8 mouse cellular contexts compared by ENCODE assay signal in genomic region chr2:78869721-78870442, GRCm38 (mm10). TPM values are rescaled to one million over a fixed set of nuclear protein-coding genes. Genes with fewer than 3 reads are reported as not detected.
DNase-seq lines count a peak whose midpoint lies in the region; ATAC-seq lines count a peak whose summit lies in the region.

No protein-coding gene starts in this region.

- H3K9ac ChIP-seq in embryonic facial prominence, embryonic 13.5 days, result peak overlapping the region; percentile 96
- peak overlapping the region; percentile 99 for H3K9ac ChIP-seq in midbrain, embryonic 11.5 days (ENCODE audit: low read length)
- H3K9ac ChIP-seq in stomach, embryonic 16.5 days (ENCODE audit: low read length), result peak overlapping the region; percentile 98

- no peak for ATAC-seq in embryonic facial prominence, embryonic 13.5 days (ENCODE audit: insufficient number of reproducible peaks, insufficient read depth, low FRiP score, low TSS enrichment, low read depth)
- ATAC-seq in midbrain, embryonic 11.5 days (ENCODE audit: low FRiP score), result no peak
- no peak for ATAC-seq in stomach, embryonic 16.5 days (ENCODE audit: insufficient read depth, low FRiP score)

- H3K4me3 ChIP-seq in embryonic facial prominence, embryonic 13.5 days, result peak overlapping the region; percentile 69
- H3K4me3 ChIP-seq in limb, embryonic 10.5 days, result peak overlapping the region; percentile 88
- peak overlapping the region; percentile 69 for H3K4me3 ChIP-seq in midbrain, embryonic 11.5 days (ENCODE audit: low read depth, low read length)
- H3K4me3 ChIP-seq in stomach, embryonic 16.5 days (replicated peaks; ENCODE audit: low read length), result peak overlapping the region; percentile 81

- 0 out of 2 replicates have a peak, but pooled peaks cover 1% of the 10 kb centered on the region for H3K27me3 ChIP-seq in embryonic facial prominence, embryonic 13.5 days
- H3K27me3 ChIP-seq in limb, embryonic 10.5 days (ENCODE audit: low read depth, poor library complexity, severe bottlenecking), result no peaks in the 10 kb centered on the region
- H3K27me3 ChIP-seq in midbrain, embryonic 11.5 days (ENCODE audit: control insufficient read depth, insufficient read depth, low read length), result no peaks in the 10 kb centered on the region
- no peaks in the 10 kb centered on the region for H3K27me3 ChIP-seq in stomach, embryonic 16.5 days (ENCODE audit: control insufficient read depth, insufficient read depth, low read length)

- peaks cover 30% of the 10 kb centered on the region for H3K4me1 ChIP-seq in embryonic facial prominence, embryonic 13.5 days
- peaks cover 51% of the 10 kb centered on the region for H3K4me1 ChIP-seq in limb, embryonic 10.5 days
- H3K4me1 ChIP-seq in midbrain, embryonic 11.5 days (ENCODE audit: control insufficient read depth, insufficient read depth, low read length), result peaks cover 18% of the 10 kb centered on the region
- H3K4me1 ChIP-seq in stomach, embryonic 16.5 days (ENCODE audit: control insufficient read depth, insufficient read depth, low read length), result peaks cover 23% of the 10 kb centered on the region

- DNase-seq in kidney, adult 18-20 months, result peak; percentile 43
- DNase-seq in kidney, adult 9 months, result no peak
- DNase-seq in adrenal gland, adult 2 months, result peak; percentile 49
- DNase-seq in heart, postnatal 10 days, result peak; percentile 49 to 58
- DNase-seq in limb, embryonic 10.5 days (ENCODE audit: low spot score), result peak; percentile 52
- peak; percentile 90 for DNase-seq in midbrain, embryonic 11.5 days (ENCODE audit: low spot score, missing footprints)

- no peaks in the 10 kb centered on the region for H3K36me3 ChIP-seq in embryonic facial prominence, embryonic 13.5 days
- peaks cover 17% of the 10 kb centered on the region for H3K36me3 ChIP-seq in limb, embryonic 10.5 days
- no peaks in the 10 kb centered on the region for H3K36me3 ChIP-seq in midbrain, embryonic 11.5 days (ENCODE audit: control insufficient read depth, insufficient read depth, low read length)
- no peaks in the 10 kb centered on the region for H3K36me3 ChIP-seq in stomach, embryonic 16.5 days (ENCODE audit: control insufficient read depth, insufficient read depth, low read length)

- peak overlapping the region; percentile 97 for H3K27ac ChIP-seq in embryonic facial prominence, embryonic 13.5 days
- peak overlapping the region; percentile 100 for H3K27ac ChIP-seq in limb, embryonic 10.5 days
- peak overlapping the region; percentile 95 for H3K27ac ChIP-seq in midbrain, embryonic 11.5 days (ENCODE audit: low read depth, low read length)
- peak overlapping the region; percentile 97 for H3K27ac ChIP-seq in stomach, embryonic 16.5 days (ENCODE audit: low read length)

- WGBS in embryonic facial prominence, embryonic 13.5 days, result 1% methylated on average over 35 of the region's 35 CpGs
- WGBS in limb, embryonic 10.5 days, result 3% methylated on average over 35 of the region's 35 CpGs
- 4% methylated on average over 35 of the region's 35 CpGs for WGBS in midbrain, embryonic 11.5 days
- 1% methylated on average over 35 of the region's 35 CpGs for WGBS in stomach, embryonic 16.5 days

- H3K4me2 ChIP-seq in embryonic facial prominence, embryonic 13.5 days, result peak overlapping the region; percentile 67
- peak overlapping the region; percentile 63 for H3K4me2 ChIP-seq in midbrain, embryonic 11.5 days
- H3K4me2 ChIP-seq in stomach, embryonic 16.5 days (ENCODE audit: low read depth, low read length), result peak overlapping the region; percentile 76

- intact Hi-C loops in heart, postnatal 10 days (cut with DNase I), result loop anchor here (2.0 kb wide), 1 partner anchor 45 kb away; no protein-coding TSS in a partner anchor

- H3K9me3 ChIP-seq in embryonic facial prominence, embryonic 13.5 days, result no peaks in the 10 kb centered on the region
- H3K9me3 ChIP-seq in limb, embryonic 10.5 days (replicated peaks), result no peaks in the 10 kb centered on the region
- no peaks in the 10 kb centered on the region for H3K9me3 ChIP-seq in midbrain, embryonic 11.5 days (ENCODE audit: control insufficient read depth, low read length)
- no peaks in the 10 kb centered on the region for H3K9me3 ChIP-seq in stomach, embryonic 16.5 days (replicated peaks; ENCODE audit: control insufficient read depth, low read length)

RNA-seq across cellular contexts. Expression of gene Ube2e3, which starts 2.0 kb away (rescaled TPM):
- 10 to 100 TPM; 41.4 to 48.7 TPM for total RNA-seq in adrenal gland, adult 2 months (2021)
- 57.7 and 62.7 TPM in 2 replicates for polyA plus RNA-seq in adrenal gland, adult 2 months (2012; rRNA removed)
- polyA plus RNA-seq in embryonic facial prominence, embryonic 13.5 days (2015; fragmentation: Nextera tagmentation; extraction: Ambion mirVana), result 180 and 197 TPM in 2 replicates
- 10 to 100 TPM; 68.1 to 73.4 TPM for total RNA-seq in heart, postnatal 10 days (2021)
- 210 and 235 TPM in 2 replicates for polyA plus RNA-seq in limb, embryonic 10.5 days (2016; fragmentation: Nextera tagmentation; extraction: Ambion mirVana)
- polyA plus RNA-seq in midbrain, embryonic 11.5 days (2014; fragmentation: Nextera tagmentation; extraction: Ambion mirVana), result 287 and 293 TPM in 2 replicates
- 88.7 and 103 TPM in 2 replicates for polyA plus RNA-seq in stomach, embryonic 16.5 days (2015; fragmentation: Nextera tagmentation; extraction: Ambion mirVana)
